Mouse (Mus musculus) heart, adult 2 months (tissue): ENCODE data around the gene Hba-x. TPM values are rescaled to one million over a fixed set of nuclear protein-coding genes. Genes with fewer than 3 reads are reported as not detected.

Source experiments
- DNase-seq, 2 experiments: peaks; one replicate each; pipeline ENCODE4 v3.0.0; 2021
- H3K27ac ChIP-seq: fragments of 200-600 bp; 2 replicates; pipeline ENCODE4 v1.8.1; 2022
- H3K27me3 ChIP-seq: fragments of 200-500 bp; 2 replicates; pipeline ENCODE4 v1.6.1; 2012; ENCODE audit warnings: mild to moderate bottlenecking, low read length, inconsistent platforms, mixed read lengths; ENCODE audit not compliant: control insufficient read depth, insufficient read depth
- H3K36me3 ChIP-seq: fragments of 200-500 bp; 2 replicates; pipeline ENCODE4 v1.6.1; 2012; ENCODE audit warnings: low read length, inconsistent platforms; ENCODE audit not compliant: control insufficient read depth, insufficient read depth
- H3K4me1 ChIP-seq: fragments of 200-500 bp; 2 replicates; pipeline ENCODE4 v1.6.1; 2011; ENCODE audit warnings: low read length; ENCODE audit not compliant: control insufficient read depth, insufficient read depth
- H3K4me3 ChIP-seq: fragments of 200-600 bp; 2 replicates; pipeline ENCODE4 v1.8.1; 2022
- H3K79me2 ChIP-seq: fragments of 200-500 bp; replicated peaks from 2 replicates; pipeline ENCODE4 v1.6.1; 2012; ENCODE audit warnings: mild to moderate bottlenecking, inconsistent platforms, low read length, moderate library complexity, mixed read lengths; ENCODE audit not compliant: control insufficient read depth, insufficient read depth
- H3K9ac ChIP-seq: fragments of 200-500 bp; 2 replicates; pipeline ENCODE4 v1.6.1; 2012; ENCODE audit warnings: low read depth, mild to moderate bottlenecking, control low read depth, inconsistent platforms, low read length, mixed read lengths
- CTCF ChIP-seq: fragments of 200-600 bp; IDR thresholded peaks from 2 replicates; pipeline ENCODE4 v1.8.1; 2022; ENCODE audit warnings: antibody characterized with exemption, mild to moderate bottlenecking, moderate library complexity
- EP300 ChIP-seq: fragments of 200-500 bp; IDR thresholded peaks from 2 replicates; pipeline ENCODE4 v1.6.1; 2011; ENCODE audit warnings: low read depth, low read length, control low read depth; ENCODE audit not compliant: insufficient read depth
- POLR2A ChIP-seq: fragments of 200-500 bp; IDR thresholded peaks from 2 replicates; pipeline ENCODE4 v1.6.1; 2011; ENCODE audit warnings: mild to moderate bottlenecking, low read depth, low read length, control low read depth; ENCODE audit not compliant: insufficient read depth
- WGBS: fragments of 180-500 bp; shearing (Covaris S2); methylation state at CpG from one replicate; pipeline ENCODE4 v1.1.7; 2018; 5-methylcytosine and 5-hydroxymethylcytosine counted together
- intact Hi-C: fragments of 180-260 bp; cut with DNase I; formaldehyde crosslinking; loops from one replicate; pipeline ENCODE4 v1.15.1; 2025
- polyA plus RNA-seq: library from polyadenylated mRNA; depleted of rRNA; stranded (reverse); fragments of >200 nt; gene quantifications from 2 replicates; pipeline ENCODE4 v1.2.3, GENCODE M21; 2012
- total RNA-seq, 2 experiments: library from RNA; stranded (reverse); gene quantifications; 2 replicates each; pipeline ENCODE4 v1.2.3; 2021

The Hba-x gene
- total and polyA plus RNA-seq, 3 experiments: not detected

DNA sequence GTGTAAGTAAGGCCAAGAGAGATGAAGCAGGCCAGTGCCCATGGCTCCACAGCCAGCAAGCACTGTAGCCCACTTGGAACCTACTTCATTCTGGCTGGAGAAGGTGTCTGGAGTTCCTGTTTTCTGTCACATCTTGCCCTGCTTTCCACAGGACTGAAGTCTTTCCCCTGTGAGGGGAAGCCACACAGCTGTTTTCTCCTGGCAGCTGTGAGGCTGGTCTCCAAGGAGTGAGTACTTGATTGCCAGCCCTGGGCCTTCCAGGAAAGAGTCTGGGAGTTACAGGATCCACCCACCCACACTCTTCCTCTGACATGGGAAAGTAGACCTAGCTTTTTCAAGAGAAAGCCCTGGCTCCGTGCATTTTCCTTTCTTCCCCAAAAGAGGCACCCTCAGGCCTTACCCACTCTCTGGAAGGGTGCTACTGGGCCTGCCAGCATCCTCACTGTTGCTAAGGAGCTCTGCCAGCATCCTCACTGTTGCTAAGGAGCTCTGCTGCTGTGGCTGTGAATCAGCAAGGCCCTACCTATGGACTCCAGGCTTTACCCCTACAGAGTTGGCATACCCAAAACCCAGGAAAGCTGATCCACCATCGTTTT is 26.7 kb downstream of the Hba-x start:
- intact Hi-C loops: no loop called here
- peaks cover 1% of the 10 kb centered on the region; the same call in 1 of the 2 replicates for H3K4me1 ChIP-seq

DNA sequence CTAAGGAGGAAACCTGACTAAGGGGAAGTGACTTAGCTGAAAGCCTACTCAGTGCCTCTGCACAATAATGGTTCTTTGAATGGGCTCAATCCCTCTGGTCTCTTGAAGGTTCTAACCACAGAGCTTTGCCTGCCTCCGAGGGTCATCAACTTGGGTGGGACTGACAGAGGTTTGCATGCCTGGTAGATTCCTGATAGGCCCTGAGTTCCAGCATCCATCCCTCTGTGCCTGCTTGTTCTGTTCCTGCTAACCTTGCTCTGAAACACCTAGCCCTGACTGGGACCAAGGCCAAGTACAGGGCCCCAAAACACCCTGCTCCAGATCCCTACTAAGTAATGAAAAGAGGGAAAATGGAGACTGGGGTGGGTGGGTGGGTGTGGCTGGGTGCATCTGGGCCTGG is 27.3 kb downstream of the Hba-x start:
- Histone ChIP-seq H3K27ac (no peak overlapping the region), H3K36me3 (no peaks in the 10 kb centered on the region), H3K4me3 (no peak overlapping the region), H3K27me3 (no peaks in the 10 kb centered on the region), H3K79me2 (no peaks in the 10 kb centered on the region), H3K9ac (no peak overlapping the region), H3K4me1 (peaks cover 1% of the 10 kb centered on the region; the same call in 1 of the 2 replicates)
- DNase-seq: no peak
- intact Hi-C loops: no loop called here
- TF ChIP-seq CTCF: no peak
- no peak for TF ChIP-seq POLR2A
- TF ChIP-seq EP300: no peak
- WGBS: 85% methylated on average over 1 of the region's 1 CpGs

More for the DNA sequence above, 26.7 kb downstream of the Hba-x start:
- 34% methylated on average over 2 of the region's 2 CpGs for WGBS
- TF ChIP-seq CTCF (no peak), EP300 (no peak), POLR2A (no peak)
- H3K79me2 ChIP-seq: no peaks in the 10 kb centered on the region
- H3K27me3 ChIP-seq: no peaks in the 10 kb centered on the region
- no peak overlapping the region for H3K27ac ChIP-seq
- H3K36me3 ChIP-seq: no peaks in the 10 kb centered on the region
- no peak overlapping the region for H3K4me3 ChIP-seq
- H3K9ac ChIP-seq: no peak overlapping the region
- DNase-seq: peak in 1 of 2 experiments; percentile 32

DNA sequence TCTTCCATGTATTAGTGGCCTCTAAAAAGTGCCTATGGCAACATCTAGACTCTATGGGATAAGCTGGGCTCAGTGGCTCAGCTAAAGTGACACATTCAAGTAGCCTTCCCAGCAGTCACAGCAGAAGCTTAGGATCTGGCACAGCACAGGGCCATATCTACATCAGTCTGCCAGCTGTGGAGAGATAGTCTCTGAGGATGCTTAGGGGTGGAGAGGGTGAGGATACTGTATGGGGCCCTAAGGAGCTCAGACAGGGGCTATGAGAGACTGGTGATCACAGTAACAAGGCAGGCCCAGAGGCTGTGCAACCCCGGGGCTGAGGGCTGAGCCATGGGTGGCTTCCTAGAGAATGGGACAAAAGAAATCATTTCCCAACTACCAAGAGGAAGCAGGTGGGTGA is 30.8 kb downstream of the Hba-x start:
- Histone ChIP-seq H3K27me3 (no peaks in the 10 kb centered on the region), H3K4me3 (no peak overlapping the region), H3K4me1 (peaks cover 1% of the 10 kb centered on the region; the same call in 1 of the 2 replicates), H3K27ac (no peak overlapping the region), H3K9ac (no peak overlapping the region), H3K36me3 (no peaks in the 10 kb centered on the region), H3K79me2 (no peaks in the 10 kb centered on the region)
- no peak for TF ChIP-seq CTCF
- TF ChIP-seq POLR2A: no peak
- TF ChIP-seq EP300: no peak
- 95% methylated on average over 1 of the region's 1 CpGs for WGBS
- intact Hi-C loops: no loop called here
- no peak for DNase-seq

DNA sequence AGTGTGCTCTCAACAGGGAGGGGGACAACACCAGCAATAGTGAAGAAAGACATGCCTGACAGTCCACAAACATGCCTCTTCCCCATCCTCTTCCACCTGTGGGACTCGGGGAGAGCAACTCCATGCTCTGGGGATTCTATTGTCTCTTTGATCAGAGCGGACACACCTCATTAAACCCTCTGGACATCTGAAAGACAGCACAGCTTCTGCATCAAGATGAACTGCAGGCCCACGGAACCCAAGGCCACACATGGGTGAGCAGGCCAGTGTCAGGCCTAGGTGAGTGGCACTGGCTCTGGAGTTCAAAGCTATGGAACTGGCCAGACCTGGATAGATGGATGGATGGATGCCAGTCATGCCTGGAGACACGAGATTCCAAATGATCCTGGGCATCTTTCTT is 33.2 kb downstream of the Hba-x start:
- H3K36me3 ChIP-seq: no peaks in the 10 kb centered on the region
- WGBS: 63% methylated on average over 4 of the region's 4 CpGs

DNA sequence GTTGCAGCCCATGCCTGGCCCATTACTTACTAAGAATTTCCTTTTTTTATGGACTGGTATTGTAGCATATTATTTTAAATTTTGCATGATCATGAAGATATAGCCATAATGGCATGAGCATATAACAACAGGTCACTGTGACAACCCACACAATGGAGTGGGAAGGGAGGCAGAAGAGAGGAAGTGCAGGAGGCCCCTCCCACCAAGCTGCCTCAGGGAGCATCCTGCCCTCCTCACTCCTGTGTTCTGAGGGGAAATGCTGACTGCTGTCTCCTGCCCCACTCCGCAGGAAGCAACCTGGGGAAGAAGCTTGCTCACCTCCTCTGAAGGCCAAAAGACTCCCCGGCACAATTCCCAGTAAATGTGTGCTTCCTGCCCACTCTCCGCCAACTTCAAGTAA is 33.7 kb downstream of the Hba-x start:
- no peak for DNase-seq
- Histone ChIP-seq H3K36me3 (no peaks in the 10 kb centered on the region), H3K79me2 (no peaks in the 10 kb centered on the region), H3K4me3 (no peak overlapping the region), H3K4me1 (no peaks in the 10 kb centered on the region), H3K9ac (no peak overlapping the region), H3K27ac (no peak overlapping the region), H3K27me3 (no peaks in the 10 kb centered on the region)
- intact Hi-C loops: no loop called here
- no peak for TF ChIP-seq EP300
- no peak for TF ChIP-seq POLR2A
- no peak for TF ChIP-seq CTCF
- 67% methylated on average over 3 of the region's 3 CpGs for WGBS

More for the DNA sequence above, 33.2 kb downstream of the Hba-x start:
- TF ChIP-seq CTCF (no peak), EP300 (no peak)
- intact Hi-C loops: no loop called here
- no peak for DNase-seq
- Histone ChIP-seq H3K79me2 (no peaks in the 10 kb centered on the region), H3K9ac (no peak overlapping the region), H3K4me1 (no peaks in the 10 kb centered on the region), H3K27ac (no peak overlapping the region), H3K27me3 (no peaks in the 10 kb centered on the region), H3K4me3 (no peak overlapping the region)

DNA sequence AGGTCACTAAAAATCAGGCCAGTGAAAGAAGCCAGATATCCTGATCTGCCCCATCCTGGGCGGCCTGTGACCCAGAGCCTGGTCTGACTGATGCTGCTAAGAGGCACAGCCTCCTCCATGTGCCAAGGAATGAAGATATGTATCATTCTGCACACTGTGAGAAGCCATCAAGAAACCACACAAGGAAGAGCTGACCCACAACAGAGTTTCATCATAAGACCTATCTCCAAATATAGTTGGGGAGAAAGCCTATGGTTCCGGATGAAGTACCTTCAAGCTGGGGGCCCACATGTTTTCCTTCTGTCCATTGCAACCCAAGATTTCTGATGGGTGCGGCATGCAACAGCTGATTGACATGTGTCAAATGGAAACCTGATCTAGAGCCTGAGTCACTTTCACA is 39.8 kb downstream of the Hba-x start:
- H3K4me1 ChIP-seq: no peaks in the 10 kb centered on the region
- no peaks in the 10 kb centered on the region for H3K27me3 ChIP-seq
- H3K4me3 ChIP-seq: no peak overlapping the region
- H3K27ac ChIP-seq: no peak overlapping the region
- H3K36me3 ChIP-seq: no peaks in the 10 kb centered on the region
- no peaks in the 10 kb centered on the region for H3K79me2 ChIP-seq
- DNase-seq: no peak
- TF ChIP-seq CTCF (no peak), EP300 (no peak), POLR2A (no peak)
- H3K9ac ChIP-seq: no peak overlapping the region
- 87% methylated on average over 3 of the region's 3 CpGs for WGBS
- intact Hi-C loops: no loop called here
